Mouse (Mus musculus): ENCODE measurements at regions not wholly inside any gene's neighbourhood (a gene's known extent, or its start where the extent isn't known, plus 50 kb on each side); places are given as distances from the start of the nearest gene placed in this dataset.

DNA sequence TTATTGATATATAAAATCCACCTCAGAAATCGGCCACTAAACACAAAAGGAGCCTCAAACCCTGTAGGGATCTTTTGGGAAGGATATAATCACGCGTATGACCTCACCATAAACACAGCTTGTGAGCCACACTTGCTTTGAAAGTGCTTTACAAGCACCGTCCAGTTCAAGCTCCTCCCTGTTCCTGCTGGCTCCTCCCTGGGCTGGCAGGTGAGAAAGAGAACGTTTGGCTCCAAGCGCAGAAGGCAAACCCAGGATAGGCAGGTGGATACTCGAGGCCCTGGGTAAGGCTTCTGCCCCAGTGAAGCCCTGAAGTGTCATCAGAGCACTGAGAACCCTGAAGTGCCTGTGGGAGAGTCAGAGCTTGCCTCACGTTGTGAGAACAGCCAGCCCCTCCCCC is 187.9 kb upstream of the Runx1 start:
- 37% methylated on average over 8 of the region's 8 CpGs for WGBS (ENCODE audit: insufficient replicate concordance)
- Histone ChIP-seq H3K4me3 (ENCODE audit: low read depth, low read length) (no peak overlapping the region), H3K9ac (ENCODE audit: low read depth, low read length) (no peak overlapping the region), H3K4me1 (ENCODE audit: control insufficient read depth, low read depth, low read length) (no peaks in the 10 kb centered on the region), H3K9me3 (replicated peaks; ENCODE audit: control insufficient read depth, low read length) (no peaks in the 10 kb centered on the region), H3K4me2 (ENCODE audit: low read depth, low read length) (no peak overlapping the region), H3K36me3 (ENCODE audit: control insufficient read depth, insufficient read depth) (no peaks in the 10 kb centered on the region), H3K27me3 (ENCODE audit: control insufficient read depth, insufficient read depth, low read depth, low read length) (no peaks in the 10 kb centered on the region), H3K27ac (ENCODE audit: low read length) (no peak overlapping the region)
- ATAC-seq (ENCODE audit: low read depth) = no peak

DNA sequence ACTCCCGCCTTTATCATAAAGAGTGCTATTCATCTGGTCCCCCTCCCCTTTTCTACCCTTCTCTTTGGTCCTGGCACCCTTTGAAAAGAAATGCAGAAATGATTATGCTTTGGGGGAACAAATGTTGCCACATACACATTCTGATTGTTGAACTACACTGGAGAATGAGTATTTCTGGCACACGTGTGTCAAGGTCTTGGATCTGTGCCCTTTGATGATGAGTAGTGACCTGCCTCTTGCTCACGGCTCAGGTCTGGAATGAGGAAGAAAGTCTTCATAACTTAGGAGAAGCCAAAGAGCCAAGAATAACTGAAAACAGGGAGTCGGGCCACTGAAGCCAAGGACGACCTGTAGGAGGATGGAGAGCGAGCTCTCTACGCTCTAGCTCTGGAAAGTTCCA is 187.3 kb upstream of the Runx1 start:
- no peak for ATAC-seq (ENCODE audit: low read depth)
- Histone ChIP-seq H3K4me3 (ENCODE audit: low read depth, low read length) (no peak overlapping the region), H3K9me3 (replicated peaks; ENCODE audit: control insufficient read depth, low read length) (no peaks in the 10 kb centered on the region), H3K4me1 (ENCODE audit: control insufficient read depth, low read depth, low read length) (no peaks in the 10 kb centered on the region), H3K27me3 (ENCODE audit: control insufficient read depth, insufficient read depth, low read depth, low read length) (no peaks in the 10 kb centered on the region), H3K27ac (ENCODE audit: low read length) (no peak overlapping the region), H3K9ac (ENCODE audit: low read depth, low read length) (no peak overlapping the region), H3K4me2 (ENCODE audit: low read depth, low read length) (no peak overlapping the region), H3K36me3 (ENCODE audit: control insufficient read depth, insufficient read depth) (no peaks in the 10 kb centered on the region)
- WGBS (ENCODE audit: insufficient replicate concordance) = 59% methylated on average over 7 of the region's 7 CpGs

DNA sequence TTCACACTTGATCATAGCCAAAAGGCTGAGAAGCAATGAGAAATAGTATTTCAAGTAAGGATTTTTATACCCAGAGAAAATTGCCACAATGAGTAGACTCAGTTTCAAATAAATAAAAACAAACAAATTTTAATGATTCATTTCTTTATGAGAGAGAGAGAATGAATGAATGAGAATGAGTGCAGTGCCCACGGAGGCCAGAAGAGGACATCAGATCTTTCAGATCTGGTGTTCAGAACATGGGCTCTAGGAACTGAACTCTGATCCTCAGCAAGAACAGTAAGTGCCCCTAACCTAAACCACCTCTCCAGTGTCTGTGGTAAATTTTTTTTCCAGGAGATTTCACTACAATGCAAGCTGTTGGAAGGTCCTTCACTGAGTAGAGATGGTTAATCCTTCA is 185.5 kb upstream of the Runx1 start:
- Histone ChIP-seq H3K36me3 (ENCODE audit: control insufficient read depth, insufficient read depth) (no peaks in the 10 kb centered on the region), H3K4me3 (ENCODE audit: low read depth, low read length) (no peak overlapping the region), H3K9ac (ENCODE audit: low read depth, low read length) (no peak overlapping the region), H3K27me3 (ENCODE audit: control insufficient read depth, insufficient read depth, low read depth, low read length) (peaks cover 5% of the 10 kb centered on the region), H3K4me2 (ENCODE audit: low read depth, low read length) (no peak overlapping the region), H3K4me1 (ENCODE audit: control insufficient read depth, low read depth, low read length) (no peaks in the 10 kb centered on the region), H3K9me3 (replicated peaks; ENCODE audit: control insufficient read depth, low read length) (no peaks in the 10 kb centered on the region), H3K27ac (ENCODE audit: low read length) (no peak overlapping the region)
- no peak for ATAC-seq (ENCODE audit: low read depth)
- 68% methylated on average over 1 of the region's 1 CpGs for WGBS (ENCODE audit: insufficient replicate concordance)

DNA sequence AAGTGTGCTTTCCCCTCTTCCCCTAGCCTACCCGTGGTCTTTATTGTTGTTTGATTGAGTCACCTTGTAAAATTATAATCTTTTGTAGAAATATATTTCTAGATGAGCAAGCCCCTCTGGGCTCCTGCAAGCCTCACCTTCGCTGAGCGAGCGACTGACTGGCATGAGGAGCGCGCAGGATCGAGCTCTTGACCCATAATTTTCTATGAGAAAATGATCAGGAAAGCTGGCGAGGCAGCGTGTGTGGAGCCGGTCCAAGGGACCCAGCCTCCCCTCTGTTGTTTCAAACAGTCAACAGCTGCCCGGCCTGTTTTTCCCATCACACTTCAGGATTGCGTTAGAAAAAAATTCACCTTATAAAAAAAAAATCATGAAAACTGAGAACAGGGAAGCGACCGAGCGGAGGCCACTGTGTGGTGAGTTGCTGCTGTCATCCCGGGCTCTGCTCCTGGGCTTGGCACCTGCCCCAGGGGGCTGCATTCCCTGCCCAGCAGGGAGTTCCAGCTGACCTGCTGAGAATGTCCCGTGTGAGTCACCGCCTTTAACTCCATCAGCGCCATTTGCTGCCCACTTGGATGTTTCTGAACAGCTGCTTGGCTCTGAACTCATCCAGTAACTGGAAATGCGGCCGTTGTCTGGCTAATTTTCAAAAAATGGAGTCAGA is 180.5 kb upstream of the Runx1 start:
- H3K36me3 ChIP-seq (ENCODE audit: control insufficient read depth, insufficient read depth) = no peaks in the 10 kb centered on the region
- no peaks in the 10 kb centered on the region for H3K9me3 ChIP-seq (replicated peaks; ENCODE audit: control insufficient read depth, low read length)
- H3K4me1 ChIP-seq (ENCODE audit: control insufficient read depth, low read depth, low read length) = no peaks in the 10 kb centered on the region
- H3K27ac ChIP-seq (ENCODE audit: low read length) = no peak overlapping the region
- no peak for ATAC-seq (ENCODE audit: low read depth)
- H3K4me2 ChIP-seq (ENCODE audit: low read depth, low read length) = no peak overlapping the region
- peaks cover 8% of the 10 kb centered on the region for H3K27me3 ChIP-seq (ENCODE audit: control insufficient read depth, insufficient read depth, low read depth, low read length)
- H3K9ac ChIP-seq (ENCODE audit: low read depth, low read length) = no peak overlapping the region
- 34% methylated on average over 21 of the region's 21 CpGs for WGBS (ENCODE audit: insufficient replicate concordance)
- no peak overlapping the region for H3K4me3 ChIP-seq (ENCODE audit: low read depth, low read length)

DNA sequence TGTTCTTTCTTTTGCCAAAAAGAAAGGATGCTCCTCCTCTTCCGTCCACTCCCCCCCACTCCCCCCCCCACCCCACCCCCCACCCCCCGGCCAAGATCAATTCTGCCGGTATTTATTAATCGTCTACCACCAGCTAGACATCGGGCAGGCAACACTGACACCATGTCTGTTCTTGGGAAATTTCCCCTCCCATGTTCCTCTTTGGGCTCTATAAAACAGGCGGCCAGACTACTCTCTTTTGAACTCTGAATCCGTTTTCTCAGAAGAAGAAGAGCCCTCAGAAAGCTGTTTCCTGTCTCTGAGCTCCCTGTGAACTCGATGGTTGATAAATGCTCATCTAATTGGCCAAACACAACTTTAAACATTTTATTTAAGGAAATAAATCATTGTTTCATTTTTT is 179.5 kb upstream of the Runx1 start:
- Histone ChIP-seq H3K36me3 (ENCODE audit: control insufficient read depth, insufficient read depth) (no peaks in the 10 kb centered on the region), H3K27ac (ENCODE audit: low read length) (no peak overlapping the region), H3K4me2 (ENCODE audit: low read depth, low read length) (no peak overlapping the region), H3K27me3 (ENCODE audit: control insufficient read depth, insufficient read depth, low read depth, low read length) (peaks cover 8% of the 10 kb centered on the region), H3K4me1 (ENCODE audit: control insufficient read depth, low read depth, low read length) (no peaks in the 10 kb centered on the region), H3K9me3 (replicated peaks; ENCODE audit: control insufficient read depth, low read length) (no peaks in the 10 kb centered on the region), H3K4me3 (ENCODE audit: low read depth, low read length) (no peak overlapping the region), H3K9ac (ENCODE audit: low read depth, low read length) (no peak overlapping the region)
- 4% methylated on average over 8 of the region's 8 CpGs for WGBS (ENCODE audit: insufficient replicate concordance)
- ATAC-seq (ENCODE audit: low read depth) = no peak

DNA sequence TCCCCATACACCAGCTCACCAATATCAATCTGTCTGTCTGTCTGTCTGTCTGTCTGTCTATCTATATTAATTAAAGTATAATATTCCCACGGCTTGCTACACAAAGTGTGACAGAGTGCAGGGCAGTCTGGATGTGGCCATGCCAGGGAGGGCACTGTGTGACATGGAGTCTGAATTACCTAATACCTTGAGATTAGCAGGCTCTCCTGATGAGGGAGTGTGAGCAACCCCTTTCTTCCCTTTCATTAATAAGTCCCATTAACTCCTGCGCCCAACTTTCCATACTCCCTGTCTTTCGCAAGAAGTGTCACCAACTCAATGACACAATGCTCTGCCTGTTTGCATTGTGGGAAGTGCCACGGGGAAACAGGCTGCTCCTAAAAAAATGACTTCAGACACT is 177.9 kb upstream of the Runx1 start:
- WGBS (ENCODE audit: insufficient replicate concordance) = 52% methylated on average over 4 of the region's 4 CpGs
- no peaks in the 10 kb centered on the region for H3K36me3 ChIP-seq (ENCODE audit: control insufficient read depth, insufficient read depth)

DNA sequence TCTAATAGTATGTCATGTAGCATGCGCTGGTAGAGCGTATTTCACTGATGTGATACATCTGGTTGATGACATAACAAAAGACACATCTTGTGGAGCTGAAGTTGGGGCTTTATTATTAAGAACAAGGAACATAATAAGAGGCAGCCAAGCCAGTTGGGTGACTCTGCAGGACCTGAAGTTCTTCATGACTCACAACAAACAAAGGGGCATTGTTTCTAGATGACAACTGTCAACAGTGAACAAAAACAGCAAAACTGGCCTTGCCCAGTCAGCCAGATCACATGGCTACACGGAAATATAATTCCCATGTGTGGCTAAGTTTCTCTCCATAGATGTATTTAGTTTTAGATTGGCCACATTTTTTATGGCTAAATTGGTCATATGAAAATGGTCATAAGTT is 172.7 kb upstream of the Runx1 start:
- ATAC-seq (ENCODE audit: low read depth) = no peak
- 75% methylated on average over 3 of the region's 3 CpGs for WGBS (ENCODE audit: insufficient replicate concordance)
- no peak overlapping the region for H3K9ac ChIP-seq (ENCODE audit: low read depth, low read length)
- H3K27ac ChIP-seq (ENCODE audit: low read length) = no peak overlapping the region
- H3K4me3 ChIP-seq (ENCODE audit: low read depth, low read length) = no peak overlapping the region
- no peaks in the 10 kb centered on the region for H3K36me3 ChIP-seq (ENCODE audit: control insufficient read depth, insufficient read depth)
- no peak overlapping the region for H3K4me2 ChIP-seq (ENCODE audit: low read depth, low read length)
- no peaks in the 10 kb centered on the region for H3K4me1 ChIP-seq (ENCODE audit: control insufficient read depth, low read depth, low read length)
- H3K9me3 ChIP-seq (replicated peaks; ENCODE audit: control insufficient read depth, low read length) = 0 out of 2 replicates have a peak, but pooled peaks cover 2% of the 10 kb centered on the region
- H3K27me3 ChIP-seq (ENCODE audit: control insufficient read depth, insufficient read depth, low read depth, low read length) = no peaks in the 10 kb centered on the region

More for the DNA sequence above, 177.9 kb upstream of the Runx1 start:
- no peak for ATAC-seq (ENCODE audit: low read depth)
- no peak overlapping the region for H3K27ac ChIP-seq (ENCODE audit: low read length)
- H3K4me2 ChIP-seq (ENCODE audit: low read depth, low read length) = no peak overlapping the region
- H3K9ac ChIP-seq (ENCODE audit: low read depth, low read length) = no peak overlapping the region
- peaks cover 8% of the 10 kb centered on the region for H3K27me3 ChIP-seq (ENCODE audit: control insufficient read depth, insufficient read depth, low read depth, low read length)
- no peaks in the 10 kb centered on the region for H3K4me1 ChIP-seq (ENCODE audit: control insufficient read depth, low read depth, low read length)
- 0 out of 2 replicates have a peak, but pooled peaks cover under 1% of the 10 kb centered on the region for H3K9me3 ChIP-seq (replicated peaks; ENCODE audit: control insufficient read depth, low read length)
- H3K4me3 ChIP-seq (ENCODE audit: low read depth, low read length) = no peak overlapping the region

DNA sequence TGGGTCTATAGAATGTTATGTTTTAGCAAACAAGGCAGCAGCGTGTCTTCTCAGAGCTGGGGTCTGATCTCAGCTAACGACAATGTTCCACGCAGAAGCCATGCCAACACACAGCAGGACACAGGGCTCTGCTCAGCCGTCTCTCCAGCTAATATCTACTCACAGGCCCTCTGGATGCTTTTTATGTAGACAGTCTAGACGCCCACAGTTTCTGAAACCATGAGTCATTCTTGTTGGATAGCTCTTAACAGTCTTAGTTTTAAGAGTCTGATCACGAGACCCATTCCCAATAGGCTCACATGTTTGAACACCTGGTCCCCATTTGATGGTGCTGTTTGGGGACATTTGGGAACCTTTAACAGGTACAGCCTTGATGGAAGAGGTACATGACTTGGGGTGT is 171.7 kb upstream of the Runx1 start:
- Histone ChIP-seq H3K4me2 (ENCODE audit: low read depth, low read length) (no peak overlapping the region), H3K27ac (ENCODE audit: low read length) (no peak overlapping the region), H3K4me3 (ENCODE audit: low read depth, low read length) (no peak overlapping the region), H3K36me3 (ENCODE audit: control insufficient read depth, insufficient read depth) (no peaks in the 10 kb centered on the region), H3K27me3 (ENCODE audit: control insufficient read depth, insufficient read depth, low read depth, low read length) (no peaks in the 10 kb centered on the region), H3K4me1 (ENCODE audit: control insufficient read depth, low read depth, low read length) (no peaks in the 10 kb centered on the region), H3K9ac (ENCODE audit: low read depth, low read length) (no peak overlapping the region), H3K9me3 (replicated peaks; ENCODE audit: control insufficient read depth, low read length) (0 out of 2 replicates have a peak, but pooled peaks cover 2% of the 10 kb centered on the region)
- WGBS (ENCODE audit: insufficient replicate concordance) = 68% methylated on average over 6 of the region's 6 CpGs
- no peak for ATAC-seq (ENCODE audit: low read depth)

DNA sequence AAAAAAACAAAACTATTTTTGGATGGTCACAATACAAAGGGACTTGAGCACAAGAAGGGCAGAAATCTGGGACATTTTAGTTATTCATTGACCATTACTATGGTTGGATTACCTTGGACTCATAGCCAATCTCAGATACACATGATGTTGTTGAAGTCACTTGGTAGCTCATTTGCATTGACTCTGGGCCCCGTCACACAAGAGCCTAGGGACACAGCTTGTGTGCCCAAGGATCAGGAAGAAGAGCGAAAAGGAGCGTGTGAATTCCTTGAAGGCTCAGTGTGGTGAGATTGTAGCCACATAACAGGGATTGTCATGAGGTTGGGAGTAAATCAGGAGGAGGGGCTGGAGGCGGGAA is 170.0 kb upstream of the Runx1 start:
- ATAC-seq (ENCODE audit: low read depth) = no peak
- 62% methylated on average over 4 of the region's 4 CpGs for WGBS (ENCODE audit: insufficient replicate concordance)
- no peak overlapping the region for H3K9ac ChIP-seq (ENCODE audit: low read depth, low read length)
- H3K36me3 ChIP-seq (ENCODE audit: control insufficient read depth, insufficient read depth) = no peaks in the 10 kb centered on the region
- no peak overlapping the region for H3K4me2 ChIP-seq (ENCODE audit: low read depth, low read length)
- 0 out of 2 replicates have a peak, but pooled peaks cover 2% of the 10 kb centered on the region for H3K9me3 ChIP-seq (replicated peaks; ENCODE audit: control insufficient read depth, low read length)
- no peaks in the 10 kb centered on the region for H3K4me1 ChIP-seq (ENCODE audit: control insufficient read depth, low read depth, low read length)
- H3K27me3 ChIP-seq (ENCODE audit: control insufficient read depth, insufficient read depth, low read depth, low read length) = no peaks in the 10 kb centered on the region
- no peak overlapping the region for H3K4me3 ChIP-seq (ENCODE audit: low read depth, low read length)
- H3K27ac ChIP-seq (ENCODE audit: low read length) = no peak overlapping the region
